Comparison of ENCODE assay signal across 10 mouse cellular contexts in the genomic region with DNA sequence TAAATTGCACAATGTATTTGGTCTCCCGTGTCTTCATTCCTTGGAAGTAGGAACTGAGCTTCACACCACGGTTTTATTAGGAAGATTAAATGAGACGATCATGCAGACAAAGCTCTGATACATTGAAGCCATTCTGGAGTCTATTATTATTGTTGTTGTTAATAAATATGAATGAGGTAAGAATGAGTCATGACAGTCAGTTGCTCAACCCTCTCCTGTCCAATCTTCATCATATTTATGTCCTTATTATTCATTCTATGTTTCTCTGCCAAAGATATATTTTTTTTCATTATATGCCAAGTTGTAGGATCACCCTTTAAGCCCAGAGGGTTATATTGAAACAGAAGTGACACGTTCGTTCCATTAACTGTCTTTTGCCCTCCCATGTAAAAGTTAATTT. TPM values are rescaled to one million over a fixed set of nuclear protein-coding genes. Genes with fewer than 3 reads are reported as not detected.
"Had no signal": no experiment of that assay in that cellular context is flagged by ENCODE, and none has a peak within 500 bp of the region (broad histone marks: within the 10 kb centered on the region; RNA-seq: fewer than 3 reads in every experiment).

No protein-coding gene starts in this region.

- DNase-seq: gastrocnemius, postnatal 25 days; heart, adult 18-20 months; heart, postnatal 10 days; heart, postnatal 4 days; kidney, adult 18-20 months; kidney, adult 8-10 months; kidney, postnatal 10 days; kidney, postnatal 25 days; kidney, postnatal 4 days had no signal

RNA-seq across cellular contexts. Expression of gene Pappa, which starts 36.4 kb away (rescaled TPM):
- total RNA-seq: granulocyte monocyte progenitor cell, adult 5-6 weeks had no signal
